Mouse (Mus musculus) intestine, embryonic 16.5 days (tissue): ENCODE measurements around the gene Ism1. TPM values are rescaled to one million over a fixed set of nuclear protein-coding genes. Genes with fewer than 3 reads are reported as not detected.

ENCODE experiments used
- ATAC-seq: fragments of 200-750 bp; cut with Nextera tagmentation; 2 replicates; pipeline ENCODE4 v1.8.0; 2017; ENCODE audit warnings: moderate TSS enrichment, moderate library complexity
- H3K27ac ChIP-seq: fragments of 300-500 bp; sonication (generic); 2 replicates; pipeline ENCODE4 v1.5.1; 2014; ENCODE audit warnings: mild to moderate bottlenecking, low read length
- H3K27me3 ChIP-seq: fragments of 300-500 bp; sonication (generic); replicated peaks from 2 replicates; pipeline ENCODE4 v1.6.1; 2014; ENCODE audit warnings: low read length, control low read depth, mixed read lengths; ENCODE audit not compliant: control insufficient read depth, insufficient read depth
- H3K36me3 ChIP-seq: fragments of 300-500 bp; sonication (generic); 2 replicates; pipeline ENCODE4 v1.6.1; 2014; ENCODE audit warnings: low read length, control low read depth; ENCODE audit not compliant: control insufficient read depth, insufficient read depth
- H3K4me1 ChIP-seq: fragments of 300-500 bp; sonication (generic); 2 replicates; pipeline ENCODE4 v1.6.1; 2014; ENCODE audit warnings: low read length, control low read depth, mixed read lengths; ENCODE audit not compliant: control insufficient read depth, insufficient read depth
- H3K4me2 ChIP-seq: fragments of 300-500 bp; sonication (generic); 2 replicates; pipeline ENCODE4 v1.6.1; 2014; ENCODE audit warnings: low read depth, low read length, control low read depth
- H3K4me3 ChIP-seq: fragments of 300-500 bp; sonication (generic); 2 replicates; pipeline ENCODE4 v1.5.1; 2014; ENCODE audit warnings: mild to moderate bottlenecking, low read length
- H3K9ac ChIP-seq: fragments of 300-500 bp; sonication (generic); 2 replicates; pipeline ENCODE4 v1.6.1; 2014; ENCODE audit warnings: low read depth, low read length
- H3K9me3 ChIP-seq: fragments of 300-500 bp; sonication (generic); 2 replicates; pipeline ENCODE4 v1.6.1; 2016; ENCODE audit warnings: low read length, control low read depth; ENCODE audit not compliant: control insufficient read depth
- WGBS: fragments of 180-500 bp; shearing (Covaris S2); extraction: QIAGEN DNeasy Blood & Tissue Kit; methylation state at CpG from one replicate; pipeline ENCODE4 v1.1.7; 2014; 5-methylcytosine and 5-hydroxymethylcytosine counted together
- polyA plus RNA-seq: library from polyadenylated mRNA; unstranded; fragments of >200 nt; fragmentation: Nextera tagmentation; extraction: Ambion mirVana; gene quantifications from 2 replicates; pipeline ENCODE4 v1.2.1, GENCODE M21; 2015

The Ism1 gene
- polyA plus RNA-seq: 0.39 and 0.42 TPM in 2 replicates

GRCm38 (mm10) chr2:139677809-139678274, at the start of gene Ism1:
Ism1 (plus strand) TSS chr2:139678178.
- peak; percentile 83 for ATAC-seq
- Histone ChIP-seq H3K9ac (peak within 1 kb of the TSS; percentile 78), H3K9me3 (no peaks in the 10 kb centered on the region), H3K27me3 (peaks cover 14% of the 10 kb centered on the region), H3K27ac (peak within 1 kb of the TSS; percentile 57), H3K4me1 (peaks cover 4% of the 10 kb centered on the region; the same call in 1 of the 2 replicates), H3K36me3 (no peaks in the 10 kb centered on the region), H3K4me3 (peak within 1 kb of the TSS; percentile 94), H3K4me2 (peak within 1 kb of the TSS; percentile 99)
- WGBS: under 1% methylated on average over 28 of the region's 39 CpGs

GRCm38 (mm10) chr2:139628731-139629130, 49.2 kb upstream of the Ism1 start:
- no peak for ATAC-seq
- Histone ChIP-seq H3K27ac (no peak overlapping the region), H3K9me3 (no peaks in the 10 kb centered on the region), H3K4me2 (no peak overlapping the region), H3K27me3 (no peaks in the 10 kb centered on the region), H3K4me1 (no peaks in the 10 kb centered on the region), H3K9ac (no peak overlapping the region), H3K4me3 (no peak overlapping the region), H3K36me3 (no peaks in the 10 kb centered on the region)
- 67% methylated on average over 4 of the region's 4 CpGs for WGBS

DNA sequence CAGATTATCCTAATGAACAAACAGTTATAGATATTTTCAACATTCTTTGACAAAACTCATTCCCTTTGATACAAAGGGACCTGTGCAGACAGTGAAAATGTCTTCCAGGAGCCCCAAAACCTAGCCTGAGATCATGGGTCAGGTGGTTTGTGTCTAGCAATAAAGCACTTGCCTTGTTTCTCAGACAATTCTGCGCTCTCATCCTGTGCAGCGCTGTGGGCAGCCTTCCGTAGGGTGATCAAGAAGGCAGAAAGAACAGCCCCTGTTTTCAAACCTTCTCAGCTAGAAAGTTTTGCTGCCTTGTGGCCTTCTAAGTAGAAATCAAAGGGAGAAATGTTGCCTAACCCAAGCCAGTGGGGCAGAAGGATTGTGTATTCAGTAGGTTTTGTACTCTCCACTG, 48.3 kb upstream of the Ism1 start:
- Histone ChIP-seq H3K9ac (no peak overlapping the region), H3K4me1 (no peaks in the 10 kb centered on the region), H3K27ac (no peak overlapping the region), H3K4me2 (no peak overlapping the region), H3K27me3 (no peaks in the 10 kb centered on the region), H3K36me3 (no peaks in the 10 kb centered on the region), H3K9me3 (no peaks in the 10 kb centered on the region), H3K4me3 (no peak overlapping the region)
- 86% methylated on average over 3 of the region's 3 CpGs for WGBS
- no peak for ATAC-seq

DNA sequence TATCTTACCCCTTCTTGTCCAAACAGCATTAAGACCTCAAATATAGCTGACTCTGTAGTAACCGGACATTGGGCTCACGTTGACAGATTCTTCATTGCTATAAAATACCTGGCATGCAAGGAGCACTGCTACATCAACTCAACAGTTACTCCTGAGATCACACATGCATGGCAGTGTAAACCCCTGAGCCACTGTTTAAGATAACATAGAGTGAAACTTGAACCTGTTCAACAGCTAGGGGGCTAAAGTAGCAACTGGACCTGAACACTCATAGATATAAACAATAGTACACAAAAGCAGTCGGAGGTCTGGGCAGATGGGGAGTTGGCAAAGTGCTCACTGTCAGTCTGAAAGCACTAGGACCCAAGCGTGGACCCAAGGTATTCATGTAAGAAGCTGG, 43.5 kb upstream of the Ism1 start:
- 63% methylated on average over 4 of the region's 4 CpGs for WGBS
- no peak overlapping the region for H3K27ac ChIP-seq
- ATAC-seq: no peak
- no peaks in the 10 kb centered on the region for H3K9me3 ChIP-seq
- no peak overlapping the region for H3K4me3 ChIP-seq
- H3K27me3 ChIP-seq: no peaks in the 10 kb centered on the region
- no peak overlapping the region for H3K9ac ChIP-seq
- no peaks in the 10 kb centered on the region for H3K4me1 ChIP-seq
- no peaks in the 10 kb centered on the region for H3K36me3 ChIP-seq
- H3K4me2 ChIP-seq: no peak overlapping the region

DNA sequence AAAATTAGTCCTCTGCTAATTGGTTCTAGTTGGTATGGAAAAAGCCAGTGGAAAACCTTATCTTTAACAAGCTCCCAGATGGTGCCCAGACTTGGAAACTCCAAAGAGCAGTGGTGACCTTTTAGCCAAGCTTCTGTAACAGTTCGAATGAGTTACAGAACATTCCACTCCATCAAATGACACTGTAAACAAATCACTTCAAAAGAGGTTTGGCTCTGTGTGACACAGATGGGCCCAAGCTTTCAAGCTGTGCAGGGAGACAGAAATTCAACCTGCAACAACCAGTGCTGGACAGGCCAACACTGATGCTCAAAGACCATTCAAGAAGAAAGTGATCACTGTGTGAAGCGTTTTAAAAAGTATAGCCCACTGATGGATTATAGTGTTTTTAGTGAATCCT, 40.1 kb upstream of the Ism1 start:
- no peaks in the 10 kb centered on the region for H3K27me3 ChIP-seq
- H3K4me2 ChIP-seq: no peak overlapping the region
- WGBS: 30% methylated on average over 2 of the region's 2 CpGs
- H3K9me3 ChIP-seq: no peaks in the 10 kb centered on the region
- ATAC-seq: no peak
- no peak overlapping the region for H3K9ac ChIP-seq
- no peak overlapping the region for H3K27ac ChIP-seq
- H3K4me1 ChIP-seq: no peaks in the 10 kb centered on the region
- H3K36me3 ChIP-seq: no peaks in the 10 kb centered on the region
- no peak overlapping the region for H3K4me3 ChIP-seq

GRCm38 (mm10) chr2:139641757-139642385, 36.1 kb upstream of the Ism1 start:
- no peaks in the 10 kb centered on the region for H3K27me3 ChIP-seq
- no peak for ATAC-seq
- no peaks in the 10 kb centered on the region for H3K4me1 ChIP-seq
- WGBS: 46% methylated on average over 7 of the region's 7 CpGs
- no peak overlapping the region for H3K4me2 ChIP-seq
- no peaks in the 10 kb centered on the region for H3K36me3 ChIP-seq
- no peak overlapping the region for H3K4me3 ChIP-seq
- H3K27ac ChIP-seq: no peak overlapping the region
- no peak overlapping the region for H3K9ac ChIP-seq
- H3K9me3 ChIP-seq: no peaks in the 10 kb centered on the region

- Histone ChIP-seq H3K27ac (no peak overlapping the region), H3K27me3 (no peaks in the 10 kb centered on the region), H3K36me3 (no peaks in the 10 kb centered on the region), H3K9ac (no peak overlapping the region), H3K4me1 (no peaks in the 10 kb centered on the region), H3K4me2 (no peak overlapping the region), H3K9me3 (no peaks in the 10 kb centered on the region), H3K4me3 (no peak overlapping the region)
- ATAC-seq: no peak
- WGBS: 69% methylated on average over 3 of the region's 3 CpGs
Observed at GRCm38 (mm10) chr2:139649518-139649917, 28.5 kb upstream of the Ism1 start.

GRCm38 (mm10) chr2:139656750-139657149, 21.2 kb upstream of the Ism1 start:
- no peak overlapping the region for H3K4me3 ChIP-seq
- WGBS: 30% methylated on average over 4 of the region's 4 CpGs
- no peak overlapping the region for H3K4me2 ChIP-seq
- no peaks in the 10 kb centered on the region for H3K9me3 ChIP-seq
- H3K36me3 ChIP-seq: no peaks in the 10 kb centered on the region
- H3K4me1 ChIP-seq: no peaks in the 10 kb centered on the region
- no peak overlapping the region for H3K9ac ChIP-seq
- H3K27ac ChIP-seq: no peak overlapping the region
- no peak for ATAC-seq
- H3K27me3 ChIP-seq: no peaks in the 10 kb centered on the region

DNA sequence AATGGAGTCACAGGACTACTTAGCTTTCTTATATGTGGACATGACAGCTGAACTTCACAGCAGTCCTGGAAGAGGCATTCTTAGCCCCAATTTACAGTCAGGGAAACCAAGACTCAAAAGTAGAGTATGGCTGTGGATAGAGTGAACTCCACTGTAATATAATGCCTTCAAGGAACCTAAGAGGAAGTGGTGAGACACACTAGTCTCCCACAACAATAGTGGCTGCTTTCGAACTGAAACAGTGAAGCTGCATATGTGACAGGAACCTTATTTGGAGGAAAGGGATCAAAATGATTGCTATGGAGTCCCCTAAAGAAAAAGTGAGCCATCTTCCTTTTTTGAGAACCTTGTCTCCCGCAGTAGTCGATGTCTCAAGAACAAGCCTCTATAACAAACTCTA, 6.1 kb upstream of the Ism1 start:
- H3K27me3 ChIP-seq: peaks cover 6% of the 10 kb centered on the region; the same call in 1 of the 2 replicates
- no peak overlapping the region for H3K27ac ChIP-seq
- H3K36me3 ChIP-seq: no peaks in the 10 kb centered on the region
- no peaks in the 10 kb centered on the region for H3K9me3 ChIP-seq
- H3K9ac ChIP-seq: no peak overlapping the region
- H3K4me2 ChIP-seq: no peak overlapping the region
- no peak for ATAC-seq
- 79% methylated on average over 3 of the region's 3 CpGs for WGBS
- no peaks in the 10 kb centered on the region for H3K4me1 ChIP-seq
- H3K4me3 ChIP-seq: no peak overlapping the region

DNA sequence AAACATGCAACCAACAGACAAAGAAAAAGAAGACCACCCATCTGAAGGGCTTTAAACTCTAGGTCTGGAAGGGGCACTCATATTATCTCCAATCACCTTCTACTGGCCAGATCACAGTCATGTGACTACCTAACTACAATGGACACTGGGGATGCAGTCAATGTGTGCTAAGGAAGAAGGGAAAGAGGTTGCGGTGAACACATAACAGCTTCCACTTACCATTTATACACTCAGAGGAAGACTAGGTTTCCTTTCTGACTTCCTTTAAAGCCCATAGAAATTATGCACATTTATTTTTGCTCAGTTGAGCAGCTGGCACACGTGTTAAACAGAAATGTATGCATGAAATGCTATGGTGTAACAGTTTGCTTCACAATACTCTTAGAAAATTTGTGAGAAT, 5.6 kb upstream of the Ism1 start:
- WGBS: 63% methylated on average over 2 of the region's 2 CpGs

More for the DNA sequence above, 5.6 kb upstream of the Ism1 start:
- no peak overlapping the region for H3K4me2 ChIP-seq
- no peak overlapping the region for H3K27ac ChIP-seq
- no peaks in the 10 kb centered on the region for H3K4me1 ChIP-seq
- H3K9ac ChIP-seq: no peak overlapping the region
- H3K36me3 ChIP-seq: no peaks in the 10 kb centered on the region
- H3K4me3 ChIP-seq: no peak overlapping the region
- H3K27me3 ChIP-seq: peaks cover 8% of the 10 kb centered on the region
- no peaks in the 10 kb centered on the region for H3K9me3 ChIP-seq
- ATAC-seq: no peak
